Mouse (Mus musculus): ENCODE results near the gene Zfp62. TPM values are rescaled to one million over a fixed set of nuclear protein-coding genes. Genes with fewer than 3 reads are reported as not detected.

Zfp62 gene
- polyA plus RNA-seq, 1 experiment from 2014 or later: 29.4 TPM

- DNase-seq (ENCODE audit: low spot score) (peak; percentile 25), ATAC-seq (replicated peaks; ENCODE audit: low FRiP score, low read depth) (no peak)
- no peaks in the 10 kb centered on the region for H3K9me3 ChIP-seq (replicated peaks; ENCODE audit: low read length)
- H3K27ac ChIP-seq: peak overlapping the region; percentile 92
- no peak for TF ChIP-seq CTCF (IDR thresholded peaks at IDR 0.05; ENCODE audit: low read depth)
- peak overlapping the region; percentile 55 for H3K4me2 ChIP-seq (ENCODE audit: low read length)
- peaks cover 39% of the 10 kb centered on the region; the same call in 1 of the 2 replicates for H3K4me1 ChIP-seq (replicated peaks; ENCODE audit: insufficient read depth, low read length)
- WGBS: 23% methylated on average over 12 of the region's 12 CpGs
- H3K36me3 ChIP-seq (ENCODE audit: insufficient read depth, low read length): no peaks in the 10 kb centered on the region
- peak overlapping the region; percentile 28; the same call in 1 of the 2 replicates for H3K9ac ChIP-seq (ENCODE audit: low read depth, low read length)
- H3K4me3 ChIP-seq (replicated peaks; ENCODE audit: low read depth, low read length): peak overlapping the region; percentile 45
- no peaks in the 10 kb centered on the region for H3K27me3 ChIP-seq (ENCODE audit: insufficient read depth, low read length)
Observed at GRCm38 (mm10) chr11:49245634-49246415, 42.7 kb downstream of the Zfp62 start.

DNA sequence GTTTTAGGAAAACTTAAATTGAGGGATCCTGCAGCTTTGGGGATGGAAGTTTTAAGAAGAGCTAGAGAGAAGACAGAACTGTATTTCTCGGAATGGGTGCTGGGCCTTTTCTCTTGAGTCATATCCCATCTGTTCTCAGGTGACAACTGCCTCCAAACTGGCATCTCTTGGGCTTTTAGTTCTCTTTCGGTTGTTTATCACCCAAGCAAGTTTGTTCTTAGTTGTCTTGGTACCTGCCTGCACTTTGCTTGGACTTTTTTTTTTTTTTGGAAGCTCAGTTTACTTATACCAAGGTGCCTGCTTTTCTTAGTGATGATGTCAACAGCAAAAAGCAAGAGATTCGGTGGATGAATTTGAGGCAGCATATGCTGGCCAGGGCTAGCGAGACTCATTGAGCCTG lies 43.4 kb downstream of the Zfp62 start:
- Histone ChIP-seq H3K4me1 (replicated peaks; ENCODE audit: insufficient read depth, low read length) (peaks cover 44% of the 10 kb centered on the region), H3K9me3 (replicated peaks; ENCODE audit: low read length) (no peaks in the 10 kb centered on the region), H3K27me3 (ENCODE audit: insufficient read depth, low read length) (no peaks in the 10 kb centered on the region), H3K27ac (no peak overlapping the region), H3K36me3 (ENCODE audit: insufficient read depth, low read length) (no peaks in the 10 kb centered on the region), H3K9ac (ENCODE audit: low read depth, low read length) (no peak overlapping the region), H3K4me2 (ENCODE audit: low read length) (peak overlapping the region; percentile 55), H3K4me3 (replicated peaks; ENCODE audit: low read depth, low read length) (no peak overlapping the region)
- ATAC-seq (replicated peaks; ENCODE audit: low FRiP score, low read depth) (no peak), DNase-seq (ENCODE audit: low spot score) (no peak)
- TF ChIP-seq CTCF (IDR thresholded peaks at IDR 0.05; ENCODE audit: low read depth): no peak
- WGBS: 81% methylated on average over 4 of the region's 4 CpGs

DNA sequence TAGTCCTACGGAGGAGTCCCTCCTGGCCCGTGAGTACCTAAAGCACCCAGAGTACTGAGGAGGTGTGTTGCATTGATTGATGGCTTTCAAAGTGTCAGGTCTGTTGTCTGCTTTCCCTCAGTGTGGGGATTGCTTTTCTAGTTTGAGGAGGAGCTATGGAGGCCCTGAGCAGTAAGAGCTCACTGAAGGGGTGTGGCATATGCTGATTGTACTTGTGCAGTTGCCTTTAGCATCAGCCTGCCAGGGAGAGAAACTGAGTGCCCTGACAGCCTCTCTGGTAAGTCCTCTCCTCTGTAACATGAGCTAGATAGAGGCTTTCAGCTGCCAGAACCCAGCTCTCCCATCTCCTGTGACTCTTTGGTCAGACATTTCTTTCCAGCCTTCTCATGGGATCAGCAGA lies 44.2 kb downstream of the Zfp62 start:
- TF ChIP-seq CTCF (IDR thresholded peaks at IDR 0.05; ENCODE audit: low read depth): no peak
- 37% methylated on average over 2 of the region's 2 CpGs for WGBS
- no peak for DNase-seq (ENCODE audit: low spot score)

DNA sequence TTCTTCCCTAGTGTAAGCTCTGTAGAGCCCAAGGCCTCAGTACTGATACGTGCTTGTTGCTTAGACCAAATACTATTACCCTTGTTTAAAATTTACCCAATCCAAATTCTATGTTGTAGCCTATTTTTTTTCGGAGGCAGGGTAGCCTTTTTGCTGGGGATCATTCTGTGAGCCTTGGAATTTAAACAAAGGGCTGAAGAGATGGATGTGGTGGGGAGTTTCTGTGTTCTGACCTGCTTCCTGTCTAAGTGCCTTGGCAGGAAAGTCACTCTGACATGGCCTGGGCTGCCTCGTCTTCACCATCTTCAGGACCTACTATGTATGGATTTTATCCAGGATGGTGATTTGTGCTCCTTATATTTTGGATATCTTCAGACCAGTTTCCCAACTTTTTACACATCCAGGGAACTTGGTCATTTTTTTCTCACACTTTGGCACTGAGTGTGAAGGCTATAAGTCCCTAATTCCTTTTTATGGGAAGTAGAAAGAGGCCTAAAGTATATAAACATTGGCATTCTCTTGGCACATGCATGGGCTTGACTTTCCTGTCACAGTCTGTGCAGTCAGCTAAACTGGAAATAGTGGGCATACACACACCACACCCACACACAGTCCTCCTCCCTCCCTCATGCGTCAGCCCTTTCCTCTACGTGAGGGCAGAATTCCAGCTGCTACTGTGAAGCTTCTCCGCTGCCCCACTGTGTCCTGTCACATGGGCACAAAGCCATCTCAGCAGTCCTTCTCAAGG lies 45.3 kb downstream of the Zfp62 start:
- Histone ChIP-seq H3K27me3 (ENCODE audit: insufficient read depth, low read length) (no peaks in the 10 kb centered on the region), H3K4me3 (replicated peaks; ENCODE audit: low read depth, low read length) (no peak overlapping the region), H3K4me1 (replicated peaks; ENCODE audit: insufficient read depth, low read length) (peaks cover 50% of the 10 kb centered on the region), H3K4me2 (ENCODE audit: low read length) (peak overlapping the region; percentile 78), H3K9me3 (replicated peaks; ENCODE audit: low read length) (no peaks in the 10 kb centered on the region), H3K36me3 (ENCODE audit: insufficient read depth, low read length) (0 out of 2 replicates have a peak, but pooled peaks cover 5% of the 10 kb centered on the region), H3K9ac (ENCODE audit: low read depth, low read length) (no peak overlapping the region), H3K27ac (peak overlapping the region; percentile 95)
- 63% methylated on average over 6 of the region's 6 CpGs for WGBS
- ATAC-seq (replicated peaks; ENCODE audit: low FRiP score, low read depth) (no peak), DNase-seq (ENCODE audit: low spot score) (peak; percentile 57)
- no peak for TF ChIP-seq CTCF (IDR thresholded peaks at IDR 0.05; ENCODE audit: low read depth)

More for the DNA sequence above, 44.2 kb downstream of the Zfp62 start:
- H3K9me3 ChIP-seq (replicated peaks; ENCODE audit: low read length): no peaks in the 10 kb centered on the region
- H3K9ac ChIP-seq (ENCODE audit: low read depth, low read length): no peak overlapping the region
- no peak overlapping the region for H3K4me2 ChIP-seq (ENCODE audit: low read length)
- H3K4me3 ChIP-seq (replicated peaks; ENCODE audit: low read depth, low read length): no peak overlapping the region
- H3K4me1 ChIP-seq (replicated peaks; ENCODE audit: insufficient read depth, low read length): peaks cover 50% of the 10 kb centered on the region
- H3K36me3 ChIP-seq (ENCODE audit: insufficient read depth, low read length): no peaks in the 10 kb centered on the region
- H3K27me3 ChIP-seq (ENCODE audit: insufficient read depth, low read length): no peaks in the 10 kb centered on the region
- ATAC-seq (replicated peaks; ENCODE audit: low FRiP score, low read depth): no peak
- H3K27ac ChIP-seq: no peak overlapping the region

GRCm38 (mm10) chr11:49248974-49249700 lies 46.0 kb downstream of the Zfp62 start:
- no peak for ATAC-seq (replicated peaks; ENCODE audit: low FRiP score, low read depth)
- Histone ChIP-seq H3K4me1 (replicated peaks; ENCODE audit: insufficient read depth, low read length) (peaks cover 50% of the 10 kb centered on the region), H3K27ac (peak overlapping the region; percentile 95), H3K9ac (ENCODE audit: low read depth, low read length) (no peak overlapping the region), H3K36me3 (ENCODE audit: insufficient read depth, low read length) (0 out of 2 replicates have a peak, but pooled peaks cover 6% of the 10 kb centered on the region), H3K27me3 (ENCODE audit: insufficient read depth, low read length) (no peaks in the 10 kb centered on the region), H3K9me3 (replicated peaks; ENCODE audit: low read length) (no peaks in the 10 kb centered on the region), H3K4me2 (ENCODE audit: low read length) (peak overlapping the region; percentile 78), H3K4me3 (replicated peaks; ENCODE audit: low read depth, low read length) (no peak overlapping the region)
- TF ChIP-seq CTCF (IDR thresholded peaks at IDR 0.05; ENCODE audit: low read depth): no peak
- 59% methylated on average over 6 of the region's 6 CpGs for WGBS
- no peak for DNase-seq (ENCODE audit: low spot score)
